10 mouse cellular contexts compared by ENCODE assay signal in genomic region chr4:130896372-130896771, GRCm38 (mm10). TPM values are rescaled to one million over a fixed set of nuclear protein-coding genes. Genes with fewer than 3 reads are reported as not detected.
DNase-seq lines count a peak whose midpoint lies in the region; ATAC-seq and TF ChIP-seq lines count a peak whose summit lies in the region.
"Had no signal": no experiment of that assay in that cellular context is flagged by ENCODE, and none has a peak within 500 bp of the region (broad histone marks: within the 10 kb centered on the region; RNA-seq: fewer than 3 reads in every experiment).

No protein-coding gene starts in this region.

- H3K36me3 ChIP-seq in lung, postnatal 0 days (ENCODE audit: insufficient read depth, low read length): no peaks in the 10 kb centered on the region
- H3K36me3 ChIP-seq: embryonic facial prominence, embryonic 12.5 days; neural tube, embryonic 13.5 days had no signal

- H3K27ac ChIP-seq in lung, postnatal 0 days (ENCODE audit: low read length): no peak overlapping the region
- H3K27ac ChIP-seq: embryonic facial prominence, embryonic 12.5 days; neural tube, embryonic 13.5 days had no signal

- TF ChIP-seq EP300 in lung, postnatal 0 days (IDR thresholded peaks at IDR 0.05): no peak

- H3K4me3 ChIP-seq in lung, postnatal 0 days (ENCODE audit: low read depth, low read length): no peak overlapping the region
- H3K4me3 ChIP-seq: embryonic facial prominence, embryonic 12.5 days; neural tube, embryonic 13.5 days had no signal

- H3K9ac ChIP-seq in lung, postnatal 0 days (replicated peaks; ENCODE audit: low read depth): no peak overlapping the region
- H3K9ac ChIP-seq: embryonic facial prominence, embryonic 12.5 days; neural tube, embryonic 13.5 days had no signal

- 0 out of 2 replicates have a peak, but pooled peaks have one; percentile 24 for ATAC-seq in lung, postnatal 0 days
- ATAC-seq in activated CD4-positive, CD25-positive, alpha-beta regulatory T cell, adult 4 months: no peak

- no peaks in the 10 kb centered on the region for H3K9me3 ChIP-seq in lung, postnatal 0 days (ENCODE audit: low read length)
- H3K9me3 ChIP-seq: embryonic facial prominence, embryonic 12.5 days; neural tube, embryonic 13.5 days had no signal

- H3K4me2 ChIP-seq in lung, postnatal 0 days (replicated peaks; ENCODE audit: low read depth, low read length): no peak overlapping the region
- H3K4me2 ChIP-seq: embryonic facial prominence, embryonic 12.5 days; neural tube, embryonic 13.5 days had no signal

- intact Hi-C loops in heart, postnatal 10 days (cut with DNase I): loop anchor here (1.0 kb wide), 1 partner anchor 51 kb away; no protein-coding TSS in a partner anchor

- H3K27me3 ChIP-seq in lung, postnatal 0 days (replicated peaks; ENCODE audit: insufficient read depth, low read length): no peaks in the 10 kb centered on the region
- H3K27me3 ChIP-seq: embryonic facial prominence, embryonic 12.5 days had no signal

- TF ChIP-seq CTCF in lung, postnatal 0 days (IDR thresholded peaks at IDR 0.05): peak; percentile 83

- WGBS in lung, postnatal 0 days: 88% methylated on average over 2 of the region's 2 CpGs

- H3K4me1 ChIP-seq in lung, postnatal 0 days (ENCODE audit: insufficient read depth, low read depth, low read length): no peaks in the 10 kb centered on the region
- H3K4me1 ChIP-seq: neural tube, embryonic 13.5 days had no signal

- DNase-seq in heart, postnatal 10 days: peak; percentile 58 to 74
- DNase-seq in heart, adult 11 months: no peak
- DNase-seq in urinary bladder, postnatal 14 days (ENCODE audit: low spot score): peak; percentile 50
- DNase-seq in urinary bladder, adult 2 months (ENCODE audit: low spot score): no peak
- DNase-seq in embryo, embryonic 11 days: peak; percentile 58
- DNase-seq in lung, postnatal 0 days (ENCODE audit: low spot score): no peak
- peak; percentile 66 to 86 for DNase-seq in spleen, postnatal 4 days (ENCODE audit: low spot score in 2 of 2)

RNA-seq across cellular contexts. Expression of gene Laptm5, which starts 16.6 kb away (rescaled TPM):
- total RNA-seq in heart, postnatal 10 days (2021): 10 to 100 TPM; 13.9 to 16.9 TPM
- polyA plus RNA-seq in urinary bladder, adult 2 months (2012; rRNA removed): 50.5 and 51.9 TPM in 2 replicates
- 88.8 and 98.8 TPM in 2 replicates for polyA plus RNA-seq in lung, postnatal 0 days (2015; fragmentation: Nextera tagmentation; extraction: Ambion mirVana)
- 1,000 to 10,000 TPM; 1,545 to 2,139 TPM for polyA plus RNA-seq in activated CD4-positive, CD25-positive, alpha-beta regulatory T cell, adult 4 months (2017; shearing (Covaris generic))

RNA-seq across cellular contexts. Expression of gene Matn1, which starts 47.8 kb away (rescaled TPM):
- not detected for total RNA-seq in heart, postnatal 10 days (2021)
- 0.04 TPM in 1 of 2 replicates, not detected in the other for polyA plus RNA-seq in urinary bladder, adult 2 months (2012; rRNA removed)
- polyA plus RNA-seq in lung, postnatal 0 days (2015; fragmentation: Nextera tagmentation; extraction: Ambion mirVana): not detected in 2 replicates
- polyA plus RNA-seq in activated CD4-positive, CD25-positive, alpha-beta regulatory T cell, adult 4 months (2017; shearing (Covaris generic)): under 1 TPM in 1 of 2 experiments, not detected in 1; 0.23 TPM

Comparison
In these comparisons a context has a peak if more than half of its experiments do, and no peak if none do; other contexts are left out.
1. DNase-seq: peak in heart, postnatal 10 days (2 of 2), urinary bladder, postnatal 14 days (single experiment), embryo, embryonic 11 days (single experiment) and spleen, postnatal 4 days (2 of 2); none in heart, adult 11 months (single experiment), urinary bladder, adult 2 months (single experiment) and lung, postnatal 0 days (single experiment).
2. RNA of gene Laptm5, which starts 16.6 kb away (polyA plus RNA-seq): 1,545 to 2,139 TPM in activated CD4-positive, CD25-positive, alpha-beta regulatory T cell, adult 4 months; 88.8 to 98.8 TPM in lung, postnatal 0 days and 50.5 to 51.9 TPM in urinary bladder, adult 2 months; every median in the first group is over 10 times any median in the second.